8 mouse cellular contexts compared by ENCODE assay signal in genomic region chr10:80933421-80933979, GRCm38 (mm10). TPM values are rescaled to one million over a fixed set of nuclear protein-coding genes. Genes with fewer than 3 reads are reported as not detected.
A peak's percentile ranks its signal among the peaks of the same experiment; 100 is the strongest.
DNase-seq lines count a peak whose midpoint lies in the region; ATAC-seq and TF ChIP-seq lines count a peak whose summit lies in the region.

No protein-coding gene starts in this region.

- no peak for ATAC-seq in G1E (ENCODE audit: extremely low read depth, insufficient number of reproducible peaks, low FRiP score, poor library complexity, severe bottlenecking)
- no peak for ATAC-seq in forebrain, postnatal 0 days
- ATAC-seq in midbrain, embryonic 12.5 days (ENCODE audit: low FRiP score, low read depth), result no peak

- DNase-seq in embryo, embryonic 10 days (ENCODE audit: low spot score), result peak; percentile 35
- no peak for DNase-seq in embryo, embryonic 9.5 days (ENCODE audit: extremely low spot score)
- no peak for DNase-seq in G1E (ENCODE audit: low spot score)
- no peak for DNase-seq in forebrain, postnatal 0 days
- DNase-seq in kidney, postnatal 36 days, result peak; percentile 53 to 56
- DNase-seq in cerebellum, adult 11-12 months, result no peak
- DNase-seq in left cerebral cortex, adult 11 months (ENCODE audit: low spot score), result no peak

- no peaks in the 10 kb centered on the region for H3K36me3 ChIP-seq in G1E (replicated peaks)
- no peaks in the 10 kb centered on the region for H3K36me3 ChIP-seq in forebrain, postnatal 0 days (ENCODE audit: insufficient read depth)
- H3K36me3 ChIP-seq in midbrain, embryonic 12.5 days, result no peaks in the 10 kb centered on the region

- no peak overlapping the region for H3K9ac ChIP-seq in forebrain, postnatal 0 days
- H3K9ac ChIP-seq in midbrain, embryonic 12.5 days (replicated peaks), result no peak overlapping the region

- WGBS in forebrain, postnatal 0 days, result 3% methylated on average over 21 of the region's 21 CpGs
- WGBS in midbrain, embryonic 12.5 days, result 3% methylated on average over 21 of the region's 21 CpGs

- peaks cover 80% of the 10 kb centered on the region for H3K4me1 ChIP-seq in G1E (ENCODE audit: insufficient read depth, low read depth, low read length)
- peaks cover 9% of the 10 kb centered on the region for H3K4me1 ChIP-seq in forebrain, postnatal 0 days (ENCODE audit: insufficient read depth)
- peaks cover 91% of the 10 kb centered on the region for H3K4me1 ChIP-seq in midbrain, embryonic 12.5 days

- peaks cover 79% of the 10 kb centered on the region for H3K27me3 ChIP-seq in G1E (ENCODE audit: insufficient read depth, low read length)
- H3K27me3 ChIP-seq in forebrain, postnatal 0 days (ENCODE audit: insufficient read depth, low read length), result peaks cover 48% of the 10 kb centered on the region
- peaks cover 89% of the 10 kb centered on the region for H3K27me3 ChIP-seq in midbrain, embryonic 12.5 days

- TF ChIP-seq CTCF in G1E (IDR thresholded peaks at IDR 0.05; ENCODE audit: low read depth, low read length), result no peak
- TF ChIP-seq CTCF in forebrain, postnatal 0 days (IDR thresholded peaks at IDR 0.05; ENCODE audit: low read depth), result no peak

- peak overlapping the region; percentile 56; the same call in 1 of the 2 replicates for H3K4me3 ChIP-seq in G1E (ENCODE audit: low read depth, low read length)
- H3K4me3 ChIP-seq in forebrain, postnatal 0 days (ENCODE audit: low read depth, low read length), result peak overlapping the region; percentile 13
- peak overlapping the region; percentile 9 for H3K4me3 ChIP-seq in midbrain, embryonic 12.5 days

- no peak overlapping the region for H3K27ac ChIP-seq in forebrain, postnatal 0 days (ENCODE audit: low read depth, low read length)
- H3K27ac ChIP-seq in midbrain, embryonic 12.5 days (replicated peaks), result no peak overlapping the region

- no peaks in the 10 kb centered on the region for H3K9me3 ChIP-seq in G1E (replicated peaks)
- H3K9me3 ChIP-seq in forebrain, postnatal 0 days (ENCODE audit: low read length), result no peaks in the 10 kb centered on the region
- H3K9me3 ChIP-seq in midbrain, embryonic 12.5 days, result no peaks in the 10 kb centered on the region

- H3K4me2 ChIP-seq in forebrain, postnatal 0 days (ENCODE audit: low read depth), result peak overlapping the region; percentile 27
- peak overlapping the region; percentile 67 for H3K4me2 ChIP-seq in midbrain, embryonic 12.5 days (replicated peaks)

RNA-seq across cellular contexts. Expression of gene Gadd45b, which starts 3.6 kb away (rescaled TPM):
- total RNA-seq in G1E (2014; fragmentation: Nextera tagmentation) (2.1 and 5.7 TPM in 2 replicates), G1E (2017) (1.1 and 1.9 TPM in 2 replicates)
- 2.8 and 3.7 TPM in 2 replicates for polyA plus RNA-seq in G1E (2012)
- total RNA-seq in forebrain, postnatal 0 days (2014; rRNA removed), result 5.0 and 5.8 TPM in 2 replicates
- 6.5 and 7.7 TPM in 2 replicates for polyA plus RNA-seq in forebrain, postnatal 0 days (2015; fragmentation: Nextera tagmentation; extraction: Ambion mirVana)
- 8.7 and 11.8 TPM in 2 replicates for polyA plus RNA-seq in midbrain, embryonic 12.5 days (2016; fragmentation: Nextera tagmentation; extraction: Ambion mirVana)

RNA-seq across cellular contexts. Expression of gene Lmnb2, which starts 15.5 kb away (rescaled TPM):
- total RNA-seq in G1E (2014; fragmentation: Nextera tagmentation), result 3.0 and 3.1 TPM in 2 replicates
- 4.8 and 5.5 TPM in 2 replicates for total RNA-seq in G1E (2017)
- polyA plus RNA-seq in G1E (2012), result 10.2 and 11.9 TPM in 2 replicates
- total RNA-seq in forebrain, postnatal 0 days (2014; rRNA removed), result 46.1 and 46.5 TPM in 2 replicates
- 22.1 and 24.5 TPM in 2 replicates for polyA plus RNA-seq in forebrain, postnatal 0 days (2015; fragmentation: Nextera tagmentation; extraction: Ambion mirVana)
- polyA plus RNA-seq in midbrain, embryonic 12.5 days (2016; fragmentation: Nextera tagmentation; extraction: Ambion mirVana), result 61.7 and 62.0 TPM in 2 replicates

RNA-seq across cellular contexts. Expression of gene Timm13, which starts 32.7 kb away (rescaled TPM):
- total RNA-seq in G1E (2014; fragmentation: Nextera tagmentation) (34.0 and 51.2 TPM in 2 replicates), G1E (2017) (70.4 and 75.5 TPM in 2 replicates)
- polyA plus RNA-seq in G1E (2012), result 295 and 345 TPM in 2 replicates
- 214 and 233 TPM in 2 replicates for total RNA-seq in forebrain, postnatal 0 days (2014; rRNA removed)
- 381 and 448 TPM in 2 replicates for polyA plus RNA-seq in forebrain, postnatal 0 days (2015; fragmentation: Nextera tagmentation; extraction: Ambion mirVana)
- polyA plus RNA-seq in midbrain, embryonic 12.5 days (2016; fragmentation: Nextera tagmentation; extraction: Ambion mirVana), result 305 and 308 TPM in 2 replicates

Comparison
In these comparisons a context has a peak if more than half of its experiments do, and no peak if none do; other contexts are left out.
1. DNase-seq: peak in embryo, embryonic 10 days (single experiment) and kidney, postnatal 36 days (2 of 2); none in embryo, embryonic 9.5 days (single experiment), G1E (single experiment), forebrain, postnatal 0 days (single experiment), cerebellum, adult 11-12 months (single experiment) and left cerebral cortex, adult 11 months (single experiment).
2. Peak in every context shown above with its lines, with median percentiles within 50 percentile points of each other: H3K4me3 ChIP-seq.